Mouse (Mus musculus) retina, adult 2 months (tissue): ENCODE measurements around the gene Limk2.

Experiments used
- DNase-seq: peaks from one replicate; pipeline ENCODE4 v3.0.0-alpha.2; 2012; ENCODE audit warnings: low read depth, low spot score

Gene Limk2

GRCm38 (mm10) chr11:3408997-3409732 lies at the start of gene Limk2:
Gene Limk2, minus strand, starts transcription at chr11:3409189.
- DNase-seq: peak; percentile 83

- no peak for DNase-seq
Measured at GRCm38 (mm10) chr11:3458428-3459104, 49.6 kb upstream of the Limk2 start.

- no peak for DNase-seq
Measured at GRCm38 (mm10) chr11:3456354-3456753, 47.4 kb upstream of the Limk2 start.

- no peak for DNase-seq
Measured at GRCm38 (mm10) chr11:3454506-3454905, 45.5 kb upstream of the Limk2 start.

- no peak for DNase-seq
Measured at GRCm38 (mm10) chr11:3453467-3453866, 44.5 kb upstream of the Limk2 start.

GRCm38 (mm10) chr11:3452769-3453168 lies 43.8 kb upstream of the Limk2 start:
- no peak for DNase-seq

GRCm38 (mm10) chr11:3452167-3452639 lies 43.2 kb upstream of the Limk2 start, which contains the start of gene Rnf185:
Gene Rnf185, minus strand, starts transcription at chr11:3452363.
- peak; percentile 89 for DNase-seq

- DNase-seq: no peak
Measured at GRCm38 (mm10) chr11:3451701-3452163, 42.7 kb upstream of the Limk2 start.

- no peak for DNase-seq
Measured at GRCm38 (mm10) chr11:3444875-3445274, 35.9 kb upstream of the Limk2 start.

GRCm38 (mm10) chr11:3443091-3443490 lies 34.1 kb upstream of the Limk2 start:
- DNase-seq: no peak

GRCm38 (mm10) chr11:3442677-3443076 lies 33.7 kb upstream of the Limk2 start:
- DNase-seq: no peak

GRCm38 (mm10) chr11:3441696-3442443 lies 32.9 kb upstream of the Limk2 start:
- no peak for DNase-seq

GRCm38 (mm10) chr11:3437621-3438020 lies 28.6 kb upstream of the Limk2 start:
- DNase-seq: no peak

GRCm38 (mm10) chr11:3433809-3434208 lies 24.8 kb upstream of the Limk2 start:
- no peak for DNase-seq

GRCm38 (mm10) chr11:3431976-3432603 lies 23.1 kb upstream of the Limk2 start:
- DNase-seq: no peak

GRCm38 (mm10) chr11:3431515-3431914 lies 22.5 kb upstream of the Limk2 start:
- no peak for DNase-seq

- no peak for DNase-seq
Measured at GRCm38 (mm10) chr11:3428632-3429031, 19.6 kb upstream of the Limk2 start.

- DNase-seq: no peak
Measured at GRCm38 (mm10) chr11:3427697-3428230, 18.8 kb upstream of the Limk2 start.

- DNase-seq: peak; percentile 32
Measured at GRCm38 (mm10) chr11:3422242-3422641, 13.3 kb upstream of the Limk2 start.

GRCm38 (mm10) chr11:3418741-3419140 lies 9.8 kb upstream of the Limk2 start:
- no peak for DNase-seq

GRCm38 (mm10) chr11:3417795-3418194 lies 8.8 kb upstream of the Limk2 start:
- no peak for DNase-seq
